Mouse (Mus musculus) ovary, postnatal 36 days (tissue): ENCODE results near the gene Nav2.

Experiments
- DNase-seq: peaks from one replicate; pipeline ENCODE4 v3.0.0; 2022; ENCODE audit warnings: low spot score, mixed read lengths

Nav2 gene

DNA sequence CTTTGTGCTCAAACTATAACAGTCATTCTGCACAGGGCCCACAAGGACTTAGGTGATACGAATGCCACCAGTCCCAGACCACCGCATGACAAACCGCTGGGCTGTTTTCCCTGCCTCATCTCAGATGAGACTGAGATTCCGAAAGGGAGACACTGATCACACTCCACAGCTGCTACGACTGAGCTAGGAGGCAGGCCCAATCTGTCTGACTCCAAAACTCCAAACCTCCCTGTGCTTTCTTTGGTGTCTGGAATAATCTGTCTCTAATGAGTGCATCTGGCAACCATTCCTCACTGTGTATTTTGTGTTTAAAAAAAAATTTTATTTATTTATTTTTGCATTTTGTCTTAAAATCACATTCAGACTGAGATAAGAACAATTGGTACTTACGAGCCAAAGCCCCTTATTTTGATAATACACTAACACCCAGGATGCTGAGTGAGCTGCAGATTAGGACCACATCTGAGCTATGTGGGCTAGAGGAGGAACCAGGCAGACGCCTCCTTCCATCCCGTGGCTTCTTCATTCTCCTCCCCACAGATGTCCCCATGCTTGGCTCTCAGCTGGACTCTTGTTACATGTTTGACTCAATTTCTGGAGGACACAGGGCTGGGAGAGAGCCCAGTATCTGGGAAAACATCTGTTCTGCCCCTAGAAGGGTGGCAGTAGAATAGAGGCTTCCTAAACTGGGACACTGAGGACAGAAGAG lies 149.9 kb downstream of the Nav2 start:
- no peak for DNase-seq

DNA sequence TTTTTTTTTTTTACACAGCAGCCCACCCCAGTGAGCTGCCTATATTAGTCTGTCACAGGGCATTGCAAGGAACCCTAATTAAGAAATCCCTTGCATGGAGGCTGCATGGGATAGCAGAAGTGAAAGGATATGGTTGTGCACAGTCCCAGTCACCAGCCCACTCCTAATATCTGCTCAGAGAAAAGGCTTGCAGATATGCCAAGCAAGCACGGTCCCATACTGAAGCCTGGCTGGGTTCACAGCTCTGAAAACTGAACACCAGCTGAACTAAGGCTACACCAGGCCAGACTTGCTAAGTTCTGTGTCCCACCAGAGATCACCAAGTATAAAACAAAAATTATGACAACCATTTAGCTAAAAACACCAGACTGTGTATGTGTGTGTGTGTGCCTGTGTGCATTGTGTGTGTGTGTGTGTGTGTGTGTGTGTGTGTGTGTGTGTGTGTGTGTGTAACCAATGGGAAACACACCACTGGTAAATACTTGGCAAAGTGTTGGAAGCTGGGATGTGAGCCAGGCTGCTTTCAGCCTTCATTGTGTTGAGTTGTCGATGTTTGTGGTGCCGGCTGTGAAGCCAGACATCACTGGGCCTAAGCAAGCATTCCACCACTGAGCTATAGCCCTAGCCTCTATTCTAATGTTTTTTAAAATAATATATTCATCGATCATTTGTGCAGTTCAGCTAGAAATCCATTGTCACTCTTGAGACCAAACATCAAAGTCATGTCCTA lies 156.4 kb downstream of the Nav2 start:
- no peak for DNase-seq

DNA sequence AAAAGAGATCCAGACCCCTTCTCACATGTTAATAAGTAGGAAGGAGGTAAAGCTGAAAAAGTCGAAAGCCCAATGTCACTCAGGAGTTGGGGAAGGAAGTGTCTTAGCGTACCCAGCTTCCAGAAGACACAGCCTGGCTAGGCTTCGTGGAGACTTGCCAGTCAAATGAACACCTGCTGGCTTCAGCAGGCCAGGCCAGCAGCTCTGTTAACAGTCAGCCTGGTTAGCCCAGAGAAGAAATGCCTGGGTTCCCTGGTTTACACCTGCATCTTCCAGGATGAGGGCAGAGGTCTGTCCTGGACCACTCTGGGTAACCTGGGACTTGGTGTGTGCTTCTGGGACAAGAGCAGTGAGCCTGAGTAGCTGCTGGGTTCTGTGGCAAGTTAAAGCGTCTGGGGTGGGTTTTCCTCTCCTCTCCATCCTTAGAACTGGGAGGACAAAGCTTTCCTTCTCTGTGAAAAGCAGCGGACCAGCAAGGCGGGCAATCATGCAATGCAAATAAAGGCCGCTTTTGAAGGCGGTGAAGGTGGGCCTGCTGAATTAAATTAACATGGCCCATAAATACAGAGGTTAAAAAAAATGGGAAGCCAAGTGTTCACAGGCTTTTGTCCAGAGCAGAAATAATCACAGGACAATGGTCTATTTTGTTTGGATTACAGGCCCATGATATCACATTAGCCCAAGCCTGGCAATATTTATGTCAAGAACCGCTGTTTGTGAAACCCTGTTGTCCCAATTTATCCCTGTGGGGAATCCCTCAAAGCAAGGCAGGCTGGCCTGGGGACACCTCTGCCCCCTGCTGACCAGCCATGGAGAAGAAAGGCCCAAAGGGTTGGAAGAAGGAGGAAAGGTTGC lies 157.3 kb downstream of the Nav2 start:
- peak; percentile 30 for DNase-seq

DNA sequence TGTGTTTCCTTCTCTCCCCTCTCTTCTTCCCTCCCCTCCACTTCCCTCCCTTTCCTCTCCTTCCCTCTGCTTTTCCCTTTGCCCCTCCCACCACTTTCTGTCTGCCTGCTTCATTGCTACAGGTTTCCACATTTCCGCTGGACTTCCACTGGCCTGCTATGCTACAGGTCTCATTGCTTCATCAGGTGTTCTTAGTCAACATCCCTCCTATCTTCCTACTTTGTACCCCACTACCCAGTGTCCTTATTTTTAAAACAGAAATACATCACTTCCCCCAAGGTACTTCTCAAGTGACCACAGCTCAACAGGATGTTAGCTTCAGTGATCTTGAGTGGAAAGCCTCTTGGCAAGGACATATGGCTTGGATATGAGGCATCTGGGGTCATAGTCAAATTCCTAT lies 158.3 kb downstream of the Nav2 start:
- no peak for DNase-seq

DNA sequence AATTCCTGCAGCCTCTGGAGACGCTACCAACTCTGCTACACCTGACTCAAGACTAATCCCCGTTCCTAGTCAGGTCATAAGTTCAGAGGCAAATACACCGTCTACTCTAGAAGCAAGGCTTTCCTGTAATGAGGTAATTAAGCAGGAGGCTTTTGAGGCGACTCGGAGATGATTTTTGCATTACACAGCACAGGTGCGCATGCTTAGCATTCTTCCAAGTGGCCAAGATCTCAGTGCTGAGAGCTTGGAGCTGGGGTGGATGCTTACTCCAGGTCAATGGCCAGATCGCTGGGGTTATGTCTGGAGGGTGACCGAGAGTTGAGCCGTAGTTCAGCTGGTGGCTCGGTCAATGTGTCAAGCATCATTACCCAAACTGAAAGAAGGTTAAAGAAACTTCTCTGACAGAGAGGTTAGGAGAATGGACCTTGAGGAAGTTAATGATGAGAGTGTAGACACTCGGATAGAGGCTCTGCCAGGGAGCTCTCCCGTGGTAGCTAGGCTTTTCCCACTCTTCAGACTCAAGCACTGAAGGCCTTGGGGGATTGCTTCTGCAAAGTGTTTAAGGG lies 161.0 kb downstream of the Nav2 start:
- no peak for DNase-seq

DNA sequence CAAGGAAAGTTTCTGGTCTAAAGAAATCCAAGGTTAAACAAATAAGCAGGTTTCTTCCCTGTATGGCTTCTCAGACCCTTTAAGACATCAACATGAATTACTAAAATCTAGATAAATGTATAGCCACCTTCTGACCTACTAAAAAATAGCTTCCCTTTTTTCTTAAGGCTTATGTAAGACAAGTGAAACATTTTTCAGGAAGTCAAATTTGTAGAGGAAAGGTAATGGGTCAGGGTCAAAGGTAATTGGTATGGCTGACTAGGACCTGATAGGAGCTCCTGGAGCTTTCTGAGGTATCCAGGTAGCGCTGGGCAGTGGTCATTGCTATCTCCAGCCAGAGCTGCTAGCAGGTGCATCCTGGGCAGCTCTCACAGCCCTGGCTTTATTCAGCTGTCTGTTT lies 162.1 kb downstream of the Nav2 start:
- no peak for DNase-seq

DNA sequence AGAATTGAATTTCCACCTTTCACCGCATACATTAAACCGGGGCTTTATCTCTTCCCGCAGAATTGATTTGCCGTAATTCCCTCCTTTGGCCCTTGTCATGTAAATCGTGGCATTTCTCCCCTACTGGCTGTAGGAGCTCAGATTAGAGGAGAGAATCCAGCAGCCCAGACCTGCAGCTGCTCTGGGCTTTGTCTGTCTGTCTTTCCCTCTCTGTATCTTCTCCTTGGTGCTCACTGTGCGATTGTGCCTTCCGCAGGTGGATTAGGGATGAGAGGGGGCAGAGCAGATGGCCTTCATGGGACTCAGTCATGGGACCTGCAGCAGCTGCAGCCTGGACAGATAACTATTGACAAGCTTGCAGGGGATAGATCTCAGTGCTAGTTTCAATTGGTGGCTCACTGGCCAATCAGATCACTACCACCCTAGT lies 162.6 kb downstream of the Nav2 start:
- no peak for DNase-seq

DNA sequence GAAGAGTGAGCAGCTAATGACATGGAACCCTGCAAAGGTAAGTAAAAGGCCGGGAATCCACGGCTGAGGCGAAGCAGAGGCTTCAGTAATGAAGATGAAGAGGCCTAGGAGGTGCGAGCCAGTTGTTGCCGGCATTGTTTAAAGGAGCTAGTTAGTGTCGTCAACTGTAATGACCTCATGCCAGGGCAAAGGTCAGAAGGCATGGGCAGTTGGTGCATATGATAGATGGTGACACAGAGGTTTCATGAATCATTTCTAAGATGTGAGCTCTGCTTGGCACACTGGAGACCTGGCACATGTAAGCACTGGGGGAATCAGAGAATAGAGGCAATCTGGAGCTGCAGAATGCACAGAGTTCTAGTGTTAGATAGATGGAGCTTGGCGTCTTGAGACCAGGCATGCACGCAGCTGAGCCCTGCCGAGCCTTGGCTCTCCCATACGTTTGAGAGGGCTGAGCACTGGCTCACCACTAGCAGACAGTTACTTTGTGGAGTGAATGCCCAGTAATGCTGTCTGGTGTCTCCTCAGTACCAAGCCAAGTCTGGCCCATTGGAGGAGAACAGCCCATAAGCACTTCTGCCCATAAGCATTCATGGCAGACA lies 166.9 kb downstream of the Nav2 start:
- no peak for DNase-seq

DNA sequence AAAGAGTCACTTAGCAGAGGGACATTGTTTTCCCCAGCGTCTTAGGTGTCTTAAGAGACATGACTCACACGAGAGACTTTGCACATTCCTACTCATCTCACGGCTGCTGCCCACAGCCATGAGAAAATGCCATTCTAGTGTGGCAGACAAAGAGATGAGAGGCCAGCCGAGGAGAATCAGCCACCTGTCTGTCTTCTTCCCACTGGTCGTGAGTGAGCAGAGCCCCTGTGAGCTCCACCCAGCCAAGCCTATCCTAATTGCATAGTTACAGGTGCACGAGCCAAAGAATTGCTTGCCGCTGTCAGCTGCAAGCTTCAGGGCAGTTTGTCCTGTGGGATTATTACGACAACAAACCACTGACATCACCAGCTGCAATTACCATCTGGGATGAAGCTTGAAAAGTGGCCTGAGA lies 167.8 kb downstream of the Nav2 start:
- DNase-seq: no peak

DNA sequence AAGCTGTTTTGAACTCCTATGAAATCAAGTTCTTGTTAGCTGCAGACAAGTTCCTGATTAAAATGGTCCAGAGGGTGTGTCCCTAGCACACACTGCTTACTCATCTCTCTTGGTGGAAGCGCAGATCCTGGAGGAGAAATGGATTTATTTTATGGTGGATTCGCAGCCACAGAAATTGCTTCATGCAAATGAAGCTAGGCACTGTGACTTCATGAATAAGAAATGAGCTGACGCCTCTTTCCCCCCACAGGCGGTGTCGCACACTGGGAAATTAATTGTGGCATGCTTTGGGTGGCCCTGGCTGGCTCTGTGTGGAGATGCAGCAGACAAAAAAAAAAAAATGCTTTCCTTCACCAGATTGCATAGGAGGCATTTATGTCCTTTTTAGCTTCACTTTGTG lies 170.4 kb downstream of the Nav2 start:
- no peak for DNase-seq

DNA sequence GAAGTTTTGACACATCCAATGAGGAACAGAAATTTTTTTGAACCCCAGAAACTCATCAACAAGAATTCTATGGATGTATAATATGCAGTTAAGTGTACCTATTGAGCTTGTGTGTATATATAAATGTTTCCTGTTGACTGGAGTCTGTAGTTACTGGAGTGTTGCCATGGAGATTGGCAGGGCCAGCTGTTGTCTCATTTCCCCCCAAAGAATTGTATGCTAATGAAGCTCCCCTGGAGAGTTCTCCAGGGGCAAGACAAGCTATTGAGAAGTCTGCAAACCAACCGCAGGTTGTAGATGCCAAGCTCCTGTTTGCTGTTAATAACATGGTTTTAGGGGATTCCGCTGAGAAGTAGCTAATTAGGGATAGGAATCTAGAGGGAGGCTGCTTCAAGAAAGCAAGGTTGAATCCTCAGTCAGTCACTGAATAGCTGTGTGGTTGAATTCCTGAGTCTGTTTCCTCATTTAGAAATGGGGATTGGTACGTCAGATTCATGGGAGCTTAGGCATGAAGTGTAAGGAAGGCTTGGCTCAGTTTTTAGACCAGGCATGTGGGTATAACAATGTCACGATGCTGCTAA lies 174.2 kb downstream of the Nav2 start:
- no peak for DNase-seq

DNA sequence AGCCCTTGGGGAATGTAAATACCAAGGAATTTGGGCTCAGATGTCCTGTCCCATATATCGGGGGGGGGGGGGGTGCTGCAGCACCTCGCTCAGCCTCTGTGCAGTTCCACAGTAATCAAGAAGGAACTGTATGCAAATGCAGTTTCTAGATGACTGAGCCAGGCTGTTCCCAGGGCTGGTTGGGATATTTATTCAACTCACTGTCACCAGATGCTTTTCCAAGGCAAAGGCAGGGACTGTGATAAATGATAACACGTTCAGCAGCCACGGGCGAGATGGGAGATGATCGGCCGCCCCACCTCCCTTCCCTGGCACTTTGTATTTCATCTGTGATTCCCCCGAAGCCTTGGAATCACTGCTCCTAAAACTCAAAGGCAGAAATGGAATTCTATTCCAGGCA lies 176.3 kb downstream of the Nav2 start:
- DNase-seq: no peak

DNA sequence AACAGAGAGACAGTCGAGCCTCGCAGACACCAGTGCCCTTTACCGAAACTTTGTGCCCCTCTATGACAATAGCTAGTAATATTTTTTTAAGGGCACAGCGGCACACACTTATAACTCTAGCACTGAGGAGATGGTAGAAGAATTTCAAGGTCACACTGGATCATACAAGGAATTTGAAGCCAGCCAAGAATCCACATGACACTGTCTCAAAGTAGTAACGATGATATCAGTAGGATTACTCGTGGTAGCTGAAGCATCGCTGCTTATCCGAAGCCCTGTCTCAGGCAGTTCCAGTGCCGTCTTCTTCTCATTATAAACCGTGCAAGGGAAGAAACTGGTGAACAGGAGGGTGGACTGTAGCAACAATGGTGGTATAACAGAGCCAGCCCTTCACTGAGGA lies 177.2 kb downstream of the Nav2 start:
- DNase-seq: no peak

DNA sequence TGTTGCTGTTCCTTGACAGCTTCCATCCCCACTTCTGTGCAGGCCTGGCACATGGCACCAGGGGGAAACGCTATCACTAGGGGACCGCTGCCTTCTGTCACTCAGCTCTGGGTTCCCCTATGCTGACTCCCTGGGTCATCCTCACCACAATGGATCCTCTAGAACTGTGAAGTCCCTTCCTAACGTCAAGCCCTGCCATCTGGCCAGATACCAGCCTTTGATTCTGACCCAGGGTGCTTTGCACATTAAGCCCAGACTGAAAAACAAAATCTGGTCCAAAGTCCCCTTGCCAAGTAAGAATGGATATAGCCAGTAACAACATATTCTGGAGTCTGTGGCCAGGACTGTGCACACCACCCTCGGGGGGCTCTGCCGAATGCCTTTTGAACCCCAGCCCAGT lies 178.6 kb downstream of the Nav2 start:
- DNase-seq: no peak

DNA sequence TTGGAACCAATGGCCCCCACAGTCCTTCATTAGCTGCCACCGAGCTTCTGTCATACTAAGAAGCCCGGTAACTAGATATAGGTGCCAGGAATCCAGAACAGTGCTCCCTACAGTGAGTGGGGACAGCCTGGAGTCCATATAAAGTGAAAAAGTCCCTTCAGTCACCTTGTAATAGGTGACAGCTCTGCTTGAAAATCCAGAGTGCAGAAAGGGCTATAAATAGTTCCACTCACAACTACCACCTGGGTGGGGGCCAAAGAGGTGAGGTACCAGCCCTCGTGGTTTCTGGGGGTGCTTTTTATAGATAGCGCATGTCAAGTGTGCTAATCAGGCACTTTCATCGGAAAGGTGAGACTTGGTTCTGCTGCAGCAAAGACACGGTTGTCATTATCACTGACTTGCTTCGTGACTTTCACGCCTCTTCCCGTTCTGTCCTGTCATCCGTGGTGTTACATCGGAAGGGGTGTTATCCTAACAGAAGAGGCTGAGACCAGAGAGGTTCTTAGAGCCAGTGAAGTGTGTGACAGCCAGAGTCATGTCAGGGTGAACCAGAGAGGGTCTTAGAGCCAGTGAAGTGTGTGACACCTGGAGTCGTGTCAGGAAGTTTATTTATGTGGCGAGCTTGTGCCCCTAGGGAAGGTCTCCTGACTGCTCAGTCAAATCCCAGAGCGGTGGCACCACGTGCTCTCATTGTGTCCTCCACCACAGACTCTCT lies 179.8 kb downstream of the Nav2 start:
- no peak for DNase-seq

DNA sequence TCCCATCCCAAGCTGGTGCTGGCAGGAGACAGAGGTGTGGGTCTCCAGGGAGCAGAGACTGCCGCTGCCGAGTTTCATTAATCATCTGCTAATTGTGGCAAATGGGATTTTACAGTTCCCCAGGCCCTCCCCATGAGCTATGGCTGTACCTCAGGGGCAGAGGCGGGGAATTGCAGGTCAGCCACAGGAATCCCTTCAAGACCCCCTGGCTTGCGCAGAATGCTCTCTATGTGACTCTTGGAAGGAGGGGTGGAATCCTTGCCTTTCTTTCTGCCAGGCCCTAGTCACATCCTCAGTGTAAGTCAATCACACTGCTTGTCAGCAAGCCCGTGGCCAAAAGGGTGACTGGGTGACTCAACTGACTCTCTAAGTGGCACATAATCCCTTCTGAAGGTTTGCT lies 182.9 kb downstream of the Nav2 start:
- no peak for DNase-seq

DNA sequence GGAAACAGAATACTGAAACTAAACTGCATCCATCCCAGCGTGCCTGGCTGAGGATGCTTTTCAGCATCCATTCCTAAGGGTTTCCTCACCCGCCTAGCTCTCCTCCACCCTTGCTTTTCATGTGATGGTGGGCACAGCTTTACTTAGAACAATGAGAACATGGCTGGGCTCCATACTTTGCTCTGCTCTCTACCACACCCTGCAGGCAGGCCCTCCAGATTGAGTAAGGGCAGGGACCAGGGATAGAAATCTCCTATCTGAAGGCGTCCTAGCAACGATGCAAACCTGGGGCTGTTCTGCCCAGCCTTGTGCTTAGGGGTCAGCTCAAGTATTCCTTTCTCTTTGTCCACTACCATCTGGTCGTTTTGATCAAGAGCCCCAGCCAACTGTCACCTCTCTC lies 183.4 kb downstream of the Nav2 start:
- no peak for DNase-seq

DNA sequence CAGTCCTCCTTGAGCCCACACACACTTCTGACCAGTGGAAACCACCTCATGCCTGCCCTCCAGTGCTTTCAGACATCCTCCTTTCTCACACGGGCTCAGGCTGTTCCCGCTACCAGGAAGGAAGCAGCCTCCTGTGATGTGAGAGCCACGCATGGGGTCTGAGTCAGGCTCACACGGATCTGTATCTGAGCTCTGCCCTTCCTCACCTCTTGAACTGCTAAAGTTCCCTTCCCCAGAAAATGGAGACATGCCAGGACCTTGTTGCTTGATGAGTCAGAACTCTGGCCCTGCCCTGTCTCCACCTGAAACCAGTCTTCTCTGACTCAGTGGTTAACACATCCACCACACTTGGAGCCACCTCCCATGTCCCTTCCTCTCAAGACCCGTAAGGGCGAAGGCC lies 185.1 kb downstream of the Nav2 start:
- no peak for DNase-seq

DNA sequence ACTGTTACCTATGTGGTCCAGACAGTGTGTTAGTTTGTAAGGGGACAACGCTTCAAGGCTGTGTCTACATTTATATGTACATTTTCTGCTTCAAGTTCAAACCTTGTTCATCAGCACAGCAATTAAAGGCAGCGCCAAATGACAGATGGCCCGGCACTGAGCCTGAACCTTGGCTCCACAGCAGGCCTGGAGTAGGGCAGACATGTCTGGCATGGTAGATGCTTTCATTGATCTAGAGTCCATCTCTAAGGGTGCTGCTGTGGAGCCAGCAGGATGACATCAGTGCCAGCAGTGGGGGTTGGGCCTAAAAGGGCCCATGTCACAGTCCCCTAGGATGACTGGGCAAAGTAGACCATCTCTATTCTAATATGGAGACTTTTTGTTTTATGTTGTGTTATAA lies 186.0 kb downstream of the Nav2 start:
- DNase-seq: no peak

DNA sequence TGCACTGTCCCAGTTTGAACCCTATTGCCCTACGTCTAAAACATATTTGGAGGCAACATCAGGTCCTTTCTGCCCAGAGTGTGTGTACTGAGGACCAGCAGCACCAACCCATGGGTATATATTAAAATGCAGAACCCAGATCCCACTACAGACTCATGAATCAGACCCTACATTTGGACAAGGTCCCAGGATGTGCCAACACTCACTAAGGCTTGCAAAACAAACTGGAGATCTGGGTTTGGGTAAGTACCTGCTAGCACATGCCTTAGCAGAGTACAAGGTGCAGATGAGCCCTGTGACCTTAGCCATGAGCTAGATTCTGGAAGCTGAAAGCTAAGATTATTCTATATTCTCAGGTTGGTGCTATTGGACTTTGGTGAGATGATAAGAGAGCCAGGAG lies 192.8 kb downstream of the Nav2 start:
- no peak for DNase-seq

DNA sequence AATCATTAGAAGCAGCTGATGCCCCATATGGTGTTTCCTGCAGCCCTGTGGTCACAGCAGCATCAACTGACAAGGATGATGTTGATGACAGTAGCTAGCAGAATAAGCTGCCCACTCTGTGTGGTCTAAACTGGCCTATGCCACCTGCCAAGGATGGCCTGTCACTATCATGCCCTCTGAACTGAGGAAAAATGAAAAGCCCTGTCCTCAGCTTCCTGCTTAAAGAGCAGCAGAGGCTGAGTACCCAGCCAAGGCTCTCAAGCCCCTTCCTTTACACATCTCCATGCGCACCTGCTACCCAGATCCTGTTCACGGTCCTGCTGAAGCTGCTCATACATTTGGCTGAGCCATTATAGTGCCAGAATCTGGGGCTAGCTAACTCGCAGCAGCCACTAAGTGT lies 193.7 kb downstream of the Nav2 start:
- no peak for DNase-seq
